Mouse (Mus musculus): Measurements from ENCODE around the gene 2510002D24Rik.
A peak's percentile ranks its signal among the peaks of the same experiment; 100 is the strongest.
"Not testable (repeated sequence)": the region's sequence is repeated elsewhere in the genome, so short reads cannot be mapped to it uniquely, and the experiment has no call there.

The 2510002D24Rik gene

GRCm38 (mm10) chr16:18836468-18837208 lies at the start of gene 2510002D24Rik, which contains the start of gene Gm28539:
2510002D24Rik (plus strand) TSS chr16:18836578.
Gm28539 (plus strand) TSS chr16:18836584.
- DNase-seq: peak; percentile 98

DNA sequence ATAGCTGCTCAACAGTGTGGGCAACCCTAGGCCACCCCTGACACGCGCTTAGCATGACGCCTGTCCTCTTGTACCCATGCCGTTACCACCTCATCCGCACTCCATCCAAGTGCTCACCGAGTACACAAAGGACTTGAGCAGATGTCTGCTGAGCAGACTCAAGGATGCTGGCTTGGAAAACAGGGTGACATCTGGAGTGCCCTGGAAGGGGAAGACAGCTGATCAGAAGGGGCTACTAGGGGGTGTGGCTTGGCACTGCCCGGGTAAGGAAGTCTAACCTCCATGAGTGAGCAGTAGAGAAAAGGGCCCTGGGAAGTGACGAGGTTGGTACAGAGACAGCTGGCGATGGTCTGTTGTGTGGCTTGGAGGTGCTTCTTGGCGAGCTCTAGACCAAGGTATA lies 49.7 kb upstream of the 2510002D24Rik start:
- no peak for DNase-seq

DNA sequence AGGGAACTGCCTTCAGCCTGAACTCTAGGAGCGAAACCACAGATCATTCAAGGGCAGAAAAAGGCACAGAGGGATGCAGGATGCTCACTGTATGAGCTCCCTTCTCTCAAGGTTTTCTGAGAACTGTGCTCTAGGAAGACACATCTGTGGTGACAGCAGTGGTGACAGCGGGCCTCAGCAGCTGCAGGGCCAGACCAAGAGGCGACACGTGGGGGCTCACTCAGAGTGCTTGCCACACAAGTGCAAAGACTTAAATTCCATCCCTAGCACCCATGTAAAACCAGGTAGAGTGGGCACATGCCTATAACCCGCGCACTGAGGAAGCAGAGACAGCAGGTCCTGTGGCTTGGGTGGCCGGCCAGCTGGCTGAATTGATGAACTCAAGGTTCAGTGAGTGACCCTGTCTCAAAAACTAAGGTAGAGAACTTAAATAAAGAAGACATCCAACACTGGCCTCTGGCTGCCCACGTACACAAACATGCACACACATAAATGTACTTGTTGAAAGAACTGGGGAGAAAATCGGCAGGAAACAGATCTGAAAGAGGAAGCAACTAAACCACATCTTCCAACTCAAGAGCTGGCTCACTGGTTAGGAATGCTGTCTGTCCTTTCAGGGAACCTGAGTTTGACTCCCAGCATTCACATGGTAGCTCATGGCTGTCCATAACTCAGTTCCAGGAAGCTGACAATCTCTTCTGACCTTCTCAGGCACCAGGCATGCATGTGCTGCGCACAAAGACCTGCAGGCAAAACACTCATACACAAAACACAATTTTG lies 47.6 kb upstream of the 2510002D24Rik start:
- no peak for DNase-seq

DNA sequence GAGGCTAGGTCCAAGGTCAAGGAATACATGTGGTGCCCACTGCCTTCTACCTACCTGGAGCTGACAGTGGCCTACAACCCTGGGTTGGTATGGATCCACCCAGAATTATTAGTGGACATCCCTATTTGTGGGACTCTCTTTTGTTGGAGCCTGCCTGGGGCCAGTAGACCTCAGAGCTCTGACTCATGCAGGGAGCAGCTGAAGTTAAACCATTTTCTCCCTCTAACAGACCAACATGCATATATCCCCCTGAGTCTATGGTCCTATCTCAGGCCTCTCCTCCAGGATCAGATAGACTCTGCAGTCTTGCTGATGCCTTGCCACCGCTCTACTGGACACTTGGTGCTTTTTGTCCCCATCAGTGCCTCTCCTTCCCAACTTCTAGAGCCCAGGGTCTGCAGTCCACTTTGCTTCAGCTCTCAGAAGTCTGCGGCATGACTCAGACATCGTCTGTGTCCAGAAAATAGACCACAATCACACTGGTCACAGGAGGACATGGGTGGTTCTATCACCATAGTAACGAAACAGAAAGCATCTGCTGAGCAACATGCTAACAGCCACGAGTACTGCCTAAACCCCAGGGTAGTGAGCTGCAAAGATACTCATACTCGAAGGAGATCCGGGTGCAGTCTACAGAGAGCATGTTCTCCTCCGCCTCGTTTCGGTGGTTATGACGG lies 41.0 kb upstream of the 2510002D24Rik start:
- no peak for DNase-seq

DNA sequence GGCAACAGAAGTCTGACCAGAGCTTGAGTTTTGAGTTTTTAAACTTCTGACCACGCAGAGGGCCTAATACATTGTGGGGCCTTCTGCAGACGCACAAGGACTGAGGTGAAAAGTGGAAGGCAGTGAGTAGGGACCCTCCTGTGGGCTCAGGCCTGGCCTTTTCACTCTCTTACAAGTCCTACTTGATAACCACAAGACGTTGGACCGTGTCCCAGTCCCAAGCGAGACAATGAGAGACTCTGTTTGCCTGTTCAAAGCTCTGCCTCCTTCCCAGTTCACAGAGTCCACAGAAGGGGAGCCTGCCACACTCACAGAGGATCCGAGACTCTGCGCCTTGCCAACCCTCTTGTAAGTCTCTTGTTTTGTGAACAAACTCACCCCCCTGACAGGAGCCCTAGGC lies 39.7 kb upstream of the 2510002D24Rik start:
- DNase-seq: no peak

- DNase-seq: no peak
Observed at GRCm38 (mm10) chr16:18798151-18798550, 38.2 kb upstream of the 2510002D24Rik start.

GRCm38 (mm10) chr16:18798841-18799240 lies 37.5 kb upstream of the 2510002D24Rik start:
- DNase-seq: peak; percentile 50 to 68

DNA sequence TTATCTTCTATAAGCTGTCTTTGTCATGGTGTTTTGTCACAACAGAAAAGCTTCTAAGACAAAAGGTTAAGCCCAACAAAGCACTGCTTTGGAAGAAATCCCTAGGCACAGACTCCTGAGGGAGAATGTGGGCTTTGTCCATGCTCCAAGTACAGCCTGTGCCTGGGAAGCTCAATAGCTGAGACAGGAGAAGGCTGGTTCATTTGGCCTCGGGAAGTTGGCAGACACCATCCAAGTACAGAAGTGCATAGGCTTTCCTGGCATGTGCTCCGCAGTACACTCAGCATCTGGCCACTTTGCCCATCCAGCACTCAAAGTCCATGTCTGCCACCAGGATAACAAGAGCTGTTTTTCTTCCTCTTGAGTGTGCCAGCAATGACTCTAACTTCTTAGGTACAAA lies 30.6 kb upstream of the 2510002D24Rik start:
- DNase-seq: no peak

DNA sequence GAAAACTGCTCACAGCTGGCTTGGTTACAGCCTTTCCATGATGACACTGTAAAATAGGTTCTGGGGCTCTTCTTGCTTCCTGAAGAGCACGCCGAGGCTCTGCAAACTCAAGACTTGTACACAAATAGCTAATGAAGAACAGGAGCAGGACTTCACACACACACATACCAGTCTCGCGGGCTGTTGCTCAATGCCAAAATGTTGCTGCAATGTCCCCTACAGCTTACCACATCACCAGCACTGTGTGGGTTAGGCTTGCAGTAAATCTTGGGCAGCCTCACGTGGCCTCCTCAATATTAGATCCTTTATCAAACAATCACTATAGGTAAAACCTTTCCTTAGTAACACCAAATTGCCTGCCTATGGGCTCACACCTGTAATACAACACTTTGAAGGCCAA lies 27.4 kb upstream of the 2510002D24Rik start:
- DNase-seq: no peak

GRCm38 (mm10) chr16:18811032-18811431 lies 25.3 kb upstream of the 2510002D24Rik start:
- DNase-seq: peak in 1 of 2 experiments; percentile 43

DNA sequence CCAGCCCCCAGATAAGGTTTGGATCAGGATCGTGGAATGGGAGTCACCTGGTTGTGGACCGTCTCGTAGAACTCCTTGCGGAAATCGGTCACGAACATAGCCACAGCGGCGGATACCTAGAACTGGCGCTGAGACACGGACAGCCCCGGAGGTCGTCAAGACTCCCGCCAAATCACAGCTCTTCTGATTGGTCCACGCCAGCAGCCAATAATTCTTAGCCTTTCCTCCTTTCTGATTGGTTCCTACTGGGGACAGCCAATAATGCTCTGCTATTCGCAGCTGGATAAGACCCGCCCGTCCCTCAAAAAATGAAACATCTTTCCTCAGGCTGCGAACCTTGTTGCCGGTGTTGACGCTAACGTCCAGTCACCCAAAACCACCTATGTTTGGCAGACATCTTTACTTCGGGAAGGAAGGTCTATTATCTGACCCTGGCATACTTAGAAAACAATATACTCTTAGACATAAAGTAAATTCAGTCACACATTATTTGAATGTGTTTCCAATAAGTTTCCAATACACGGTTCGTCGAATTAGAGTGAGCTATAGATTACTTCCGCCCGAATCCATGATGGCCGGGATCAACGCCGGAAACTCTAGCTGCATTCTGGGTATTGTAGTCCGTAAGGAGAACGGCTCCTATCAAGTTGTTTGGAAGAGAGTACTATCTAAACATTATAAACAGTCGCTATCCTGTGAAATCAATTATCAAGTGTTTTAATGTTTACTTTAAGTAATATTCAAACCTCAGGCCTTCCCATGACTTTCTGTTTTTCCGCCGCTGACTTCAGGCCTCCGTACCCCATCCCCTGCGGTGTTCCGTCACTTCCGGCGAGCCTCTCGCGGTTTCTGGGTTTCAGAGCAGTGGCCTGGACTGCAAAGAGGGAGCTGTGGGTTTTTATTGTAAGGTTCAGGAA lies 24.7 kb upstream of the 2510002D24Rik start, which contains the start of the genes Ufd1 and Cdc45:
Gene Ufd1 (plus strand): TSS at position 312 of the 917 bp plus-strand sequence.
Gene Cdc45 (minus strand): TSS at position 520 of the 917 bp plus-strand sequence.
- DNase-seq: peak; percentile 87 to 89

DNA sequence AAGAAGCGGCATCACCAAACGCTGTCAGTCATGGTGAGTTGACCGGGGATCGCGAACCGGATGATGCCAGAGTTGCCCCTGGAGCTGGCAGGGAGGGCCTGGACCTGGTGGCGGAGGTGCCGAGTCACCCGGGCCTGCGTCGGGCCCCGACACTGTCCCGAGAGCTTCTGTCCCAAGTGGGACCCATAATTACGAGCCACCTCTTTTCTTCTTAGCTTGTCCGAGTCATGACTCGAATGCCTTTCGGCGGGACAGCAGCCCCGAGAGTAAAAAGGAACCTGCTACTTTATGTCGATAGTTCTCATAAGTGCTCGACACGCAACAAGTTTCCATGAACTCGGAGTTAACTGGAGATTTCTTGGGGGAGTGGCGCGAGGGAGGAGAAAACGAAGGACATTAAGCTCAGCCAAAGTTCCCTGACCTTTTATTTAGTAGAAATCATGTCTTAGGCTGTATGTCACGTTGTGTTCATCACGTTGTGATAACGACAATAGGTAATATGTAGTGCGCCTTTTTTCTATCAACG lies 23.9 kb upstream of the 2510002D24Rik start:
- DNase-seq: no peak

- DNase-seq: no peak
Observed at GRCm38 (mm10) chr16:18822356-18822755, 14.0 kb upstream of the 2510002D24Rik start.

DNA sequence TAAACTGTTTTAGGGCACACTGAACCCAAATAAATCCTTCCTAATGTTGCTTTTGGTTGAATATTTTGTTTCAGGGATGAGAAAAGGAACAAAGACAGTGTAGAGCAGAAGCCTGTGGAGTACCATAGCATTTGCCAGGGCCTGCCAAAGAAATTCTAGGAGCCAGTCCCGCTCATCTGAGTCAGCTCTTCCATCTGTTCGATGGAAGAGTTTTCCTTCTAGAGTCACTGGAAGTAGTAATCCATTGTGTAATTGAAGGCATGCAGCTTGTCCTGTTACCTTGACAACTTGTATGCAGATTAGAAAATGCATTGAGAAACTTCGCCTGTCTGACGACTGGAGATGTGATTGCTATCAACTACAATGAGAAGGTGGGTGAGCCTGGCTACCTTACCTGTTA lies 13.5 kb upstream of the 2510002D24Rik start:
- DNase-seq: no peak

DNA sequence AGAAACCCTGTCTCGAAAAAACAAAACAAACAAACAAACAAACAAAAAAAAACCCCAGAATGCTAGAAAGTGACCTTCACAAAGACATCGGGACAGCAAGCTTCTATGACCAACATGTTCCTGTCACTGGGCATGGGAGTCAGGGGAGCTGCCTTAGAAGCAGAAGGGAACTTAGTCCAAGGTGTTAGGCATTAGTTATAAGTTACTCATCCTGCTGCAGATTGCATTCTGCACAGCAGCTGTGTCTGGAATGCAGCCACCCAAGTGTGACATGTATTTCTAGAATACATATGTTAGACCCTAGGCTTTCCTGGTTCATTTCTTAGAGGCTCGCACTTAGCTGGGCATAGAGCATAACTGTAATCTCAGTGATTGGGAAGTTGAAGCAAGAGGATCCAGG lies 7.7 kb upstream of the 2510002D24Rik start:
- DNase-seq: no peak

GRCm38 (mm10) chr16:18829102-18829501 lies 7.3 kb upstream of the 2510002D24Rik start:
- DNase-seq: no peak

DNA sequence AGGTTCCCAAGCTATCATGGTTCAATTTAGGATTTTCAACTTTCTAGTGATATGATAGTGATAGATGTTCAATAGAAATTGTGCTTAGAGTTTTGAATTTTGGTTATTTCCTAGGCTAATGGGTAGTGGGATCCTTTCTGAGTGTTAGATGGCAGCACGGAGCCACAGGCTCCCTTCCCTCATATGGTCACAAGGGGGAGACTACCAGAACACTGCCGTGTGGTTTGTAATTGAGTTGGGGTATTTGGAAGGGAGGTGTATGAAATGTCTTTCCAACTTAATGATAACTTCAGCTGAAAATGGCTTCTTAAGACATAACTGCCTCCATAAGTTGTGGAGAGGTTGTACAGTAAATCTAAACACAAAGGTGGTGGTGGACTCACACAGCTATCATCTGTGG lies 2.9 kb upstream of the 2510002D24Rik start:
- DNase-seq: no peak

DNA sequence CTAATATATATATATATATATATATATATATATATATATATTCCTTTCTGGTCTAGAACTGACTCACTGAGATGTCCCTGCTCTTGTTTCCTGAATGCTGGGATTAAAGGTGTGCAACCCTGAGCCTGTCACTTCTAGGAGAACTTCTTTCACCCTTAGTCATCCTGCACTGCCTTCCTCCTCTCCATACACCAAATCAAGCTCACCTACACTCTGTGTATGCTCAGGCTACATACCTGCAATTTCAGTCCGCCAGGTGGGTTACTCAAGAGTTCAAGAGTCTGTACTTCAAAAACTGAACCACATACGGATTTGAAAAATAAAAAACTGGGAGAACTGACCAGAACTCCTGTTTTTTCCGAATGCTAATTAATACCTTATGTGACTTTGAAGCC lies 308 bp upstream of the 2510002D24Rik start:
- DNase-seq: no peak

DNA sequence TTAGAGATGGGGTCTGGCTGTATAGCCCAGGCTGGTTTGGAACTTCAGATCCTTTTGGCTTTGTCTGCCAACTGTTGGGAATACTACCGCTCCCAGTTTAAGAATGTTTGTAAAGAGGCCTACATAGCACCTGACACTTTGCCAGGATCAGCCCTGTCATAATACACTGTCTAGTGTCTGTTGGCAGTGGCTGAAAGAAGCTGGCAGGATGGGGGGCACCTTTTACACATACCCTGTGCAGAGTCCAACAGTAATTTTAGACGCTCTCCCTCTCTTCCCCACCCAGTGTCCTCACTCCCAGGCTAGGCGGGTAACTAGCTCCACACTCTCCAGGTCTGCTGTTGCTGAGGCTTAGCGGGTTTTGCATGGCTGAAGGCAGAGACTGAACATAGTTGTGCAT lies 2.0 kb downstream of the 2510002D24Rik start:
- peak in 1 of 2 experiments; percentile 11 for DNase-seq

DNA sequence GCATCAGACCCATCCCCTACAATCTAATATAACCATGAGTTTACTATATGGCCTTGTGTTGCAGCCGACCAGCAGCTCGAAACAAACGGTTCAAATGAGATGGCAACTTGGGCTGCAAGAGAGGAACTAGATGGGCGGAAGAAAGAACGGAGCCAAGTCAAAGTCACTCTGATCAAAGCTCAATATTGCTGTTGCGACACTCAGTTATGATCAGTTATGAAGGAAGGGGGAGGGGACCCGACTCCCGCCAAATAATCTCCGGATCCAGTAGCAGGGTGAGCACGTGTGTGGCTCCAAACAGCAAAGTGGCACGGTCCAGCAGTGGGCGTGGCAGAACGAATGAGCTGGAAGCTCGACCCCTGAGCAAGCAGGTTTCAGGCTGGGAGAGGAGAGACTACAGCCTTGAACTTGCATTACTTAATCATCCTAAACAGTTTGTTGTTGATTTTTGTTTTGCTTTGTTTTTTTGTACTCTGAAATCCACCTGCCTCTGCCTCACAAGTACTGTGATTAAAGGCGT lies 10.0 kb downstream of the 2510002D24Rik start:
- DNase-seq: no peak

DNA sequence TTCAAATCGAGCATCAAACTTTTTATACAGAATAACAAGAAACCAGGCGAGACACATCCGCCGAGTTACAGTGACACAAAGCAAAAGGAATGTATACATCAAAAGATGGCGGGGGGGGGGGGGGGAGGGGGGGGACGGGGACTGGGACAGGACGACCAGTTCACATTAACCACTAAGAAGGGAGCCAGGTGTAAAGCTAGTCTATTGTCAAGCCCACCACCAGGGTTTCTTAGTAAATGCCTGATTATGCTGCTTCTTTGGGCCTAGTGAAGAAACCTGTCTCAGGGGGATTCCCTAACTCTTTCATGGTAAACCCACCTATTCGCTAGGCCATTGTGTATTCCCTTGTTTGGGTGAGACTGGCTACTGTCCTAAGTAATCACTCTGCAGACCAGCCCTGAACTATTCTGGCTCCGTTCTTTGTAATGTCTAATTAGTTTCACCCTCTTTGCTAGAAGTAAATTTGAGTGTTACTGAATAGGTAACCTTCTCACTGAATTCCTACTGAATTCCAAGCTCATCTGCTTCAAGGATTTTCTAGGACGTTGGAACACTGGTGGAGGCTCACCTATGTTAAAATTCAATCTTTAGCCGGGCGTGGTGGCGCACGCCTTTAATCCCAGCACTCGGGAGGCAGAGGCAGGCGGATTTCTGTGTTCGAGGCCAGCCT lies 13.3 kb downstream of the 2510002D24Rik start:
- DNase-seq: not testable (repeated sequence)

Measured in cerebellum, postnatal 25 days (tissue).